Mouse (Mus musculus): Measurements from ENCODE around the gene Irf7.

DNA sequence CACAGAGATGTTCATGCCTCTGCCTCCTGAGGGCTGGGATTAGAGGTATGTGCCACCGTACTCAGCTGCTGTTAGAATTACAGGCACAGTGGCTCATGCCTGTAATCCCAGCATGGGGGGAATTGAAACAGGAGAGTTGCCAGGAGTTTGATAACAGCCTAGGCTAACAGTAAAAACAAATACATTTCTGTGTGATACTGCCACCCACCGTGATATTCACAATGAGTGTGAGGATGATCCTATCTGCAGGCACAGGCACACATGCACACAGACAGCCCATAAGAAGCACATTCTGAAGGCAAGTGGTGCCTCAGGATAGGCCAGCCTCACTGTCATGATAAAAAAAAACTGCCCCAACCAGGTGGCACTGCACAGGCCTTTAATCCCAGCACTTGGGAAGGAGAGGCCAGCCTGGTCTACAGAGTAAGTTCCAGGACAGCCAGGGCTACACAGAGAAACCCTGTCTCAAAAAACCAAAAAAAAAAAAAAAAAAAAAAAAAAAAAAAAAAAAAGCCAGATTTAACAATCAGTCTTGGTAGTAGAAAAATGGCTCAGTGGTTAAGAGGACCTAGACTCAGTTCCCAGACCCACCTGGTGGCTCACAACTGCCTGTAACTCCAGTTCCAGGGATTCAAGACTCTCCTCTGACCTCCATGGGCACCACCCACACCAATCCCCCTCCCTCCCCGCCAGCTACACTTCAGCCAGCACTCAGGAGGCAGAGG lies 31.8 kb upstream of the Irf7 start:
- no peak for TF ChIP-seq CTCF (IDR thresholded peaks at IDR 0.05; ENCODE audit: extremely low read depth, insufficient read depth, insufficient read length, insufficient replicate concordance)
- TF ChIP-seq POLR2A (IDR thresholded peaks at IDR 0.05; ENCODE audit: low read depth, low read length): no peak

All from spleen, adult 2 months (tissue).